Mouse (Mus musculus) ZHBTc4 (cell line): ENCODE measurements at regions not wholly inside any gene's neighbourhood (a gene's known extent, or its start where the extent isn't known, plus 50 kb on each side); places are given as distances from the start of the nearest gene placed in this dataset.

ENCODE experiments used
- DNase-seq: peaks from one replicate; pipeline ENCODE4 v3.0.0-alpha.2; 2011; ENCODE audit warnings: low read depth, low spot score

DNA sequence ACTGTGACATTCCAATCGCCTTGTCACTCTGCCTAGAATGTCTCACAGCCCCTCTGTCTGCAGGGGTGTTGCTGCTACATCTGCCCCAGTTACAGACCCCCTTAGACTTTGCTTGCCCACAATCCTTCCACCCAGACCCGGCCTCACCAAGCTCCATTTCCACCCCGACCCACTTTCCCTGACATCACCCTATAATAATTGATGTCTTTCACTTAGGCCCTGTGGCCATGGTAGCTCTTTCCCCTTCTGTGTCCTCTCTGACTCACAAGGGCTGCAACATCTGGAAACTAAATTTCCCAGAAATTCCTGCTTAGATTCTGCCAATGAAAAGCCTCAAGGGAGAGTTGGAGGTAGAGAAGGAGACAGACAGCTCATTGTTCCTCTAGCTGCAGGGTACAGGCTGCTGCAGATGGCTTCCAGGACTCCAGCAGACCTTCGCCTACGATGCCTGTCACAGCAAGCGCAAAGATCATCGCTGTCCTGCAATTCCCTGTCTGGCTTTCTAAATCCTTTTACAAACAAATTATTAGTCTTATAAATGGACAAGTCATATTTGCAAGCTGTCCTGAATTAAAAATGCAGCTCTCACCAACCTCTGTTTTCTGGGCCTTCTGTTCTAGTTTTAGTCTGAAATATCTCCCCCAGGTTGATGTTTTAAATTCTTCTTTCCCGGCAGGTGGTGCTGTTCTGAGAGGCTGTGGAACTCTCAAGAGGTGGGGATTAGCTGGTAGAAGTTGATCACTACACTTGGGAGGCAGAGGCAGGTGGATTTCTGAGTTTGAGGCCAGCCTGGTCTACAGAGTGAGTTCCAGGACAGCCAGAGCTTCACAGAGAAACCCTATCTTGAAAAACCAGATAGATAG, 104.9 kb upstream of the Oxgr1 start:
- DNase-seq, result no peak

DNA sequence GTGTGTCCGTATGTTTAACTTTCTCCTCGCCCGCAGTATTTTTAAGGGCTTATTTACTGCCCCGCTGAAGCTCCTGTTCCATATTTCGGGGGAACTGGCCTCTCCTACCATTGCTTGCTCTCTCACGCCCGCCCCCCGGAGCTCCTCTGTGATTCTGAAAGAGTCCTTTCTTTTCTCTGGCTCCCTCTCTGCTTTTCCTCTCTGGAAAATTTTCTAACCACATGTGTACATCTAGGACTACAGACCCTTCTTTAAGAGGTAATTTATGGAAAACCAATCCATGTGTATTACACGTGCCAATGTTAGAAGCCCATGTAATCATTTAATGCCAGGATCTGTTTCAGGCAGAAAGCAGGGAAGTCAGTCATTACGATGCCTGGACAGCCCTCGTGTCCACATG, 106.6 kb upstream of the Oxgr1 start:
- no peak for DNase-seq

DNA sequence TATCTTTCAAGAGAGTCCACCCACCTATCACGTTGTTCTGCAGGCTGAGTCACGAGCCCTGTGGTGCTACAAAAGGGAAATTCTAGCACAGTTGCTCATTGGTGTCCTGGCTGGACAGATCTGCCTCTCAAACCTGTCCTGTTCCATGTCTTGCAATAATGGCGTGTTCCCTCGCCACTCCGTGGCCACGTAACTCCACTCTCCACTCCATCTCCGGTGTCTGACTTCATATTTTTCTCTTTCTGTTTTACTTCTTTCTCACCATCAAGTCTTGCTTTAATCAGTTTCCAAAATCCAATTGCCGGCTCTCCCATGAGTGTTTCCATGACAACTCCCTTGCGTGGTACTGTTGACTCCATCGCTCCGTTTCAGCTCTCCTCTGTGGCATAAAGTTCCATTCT, 107.1 kb upstream of the Oxgr1 start:
- DNase-seq, result no peak

DNA sequence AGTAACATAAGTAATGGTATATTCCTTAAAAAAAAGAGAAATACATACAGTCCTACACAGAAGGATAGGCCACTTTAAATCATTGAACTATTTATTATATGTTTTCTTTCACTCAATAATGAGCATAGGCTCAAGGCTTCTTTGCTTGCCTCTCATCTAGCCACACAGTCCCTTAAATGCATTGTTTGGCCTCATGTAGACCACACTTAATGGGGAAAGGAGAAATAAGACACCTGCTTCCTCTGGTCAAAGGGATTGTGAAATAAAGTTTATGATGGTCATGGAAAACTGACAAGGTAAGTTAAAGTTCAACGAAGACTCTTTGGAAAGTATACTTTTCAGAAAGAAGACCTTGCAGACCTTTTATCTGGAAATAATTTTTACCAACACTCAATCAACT, 108.4 kb upstream of the Oxgr1 start:
- DNase-seq, result no peak

DNA sequence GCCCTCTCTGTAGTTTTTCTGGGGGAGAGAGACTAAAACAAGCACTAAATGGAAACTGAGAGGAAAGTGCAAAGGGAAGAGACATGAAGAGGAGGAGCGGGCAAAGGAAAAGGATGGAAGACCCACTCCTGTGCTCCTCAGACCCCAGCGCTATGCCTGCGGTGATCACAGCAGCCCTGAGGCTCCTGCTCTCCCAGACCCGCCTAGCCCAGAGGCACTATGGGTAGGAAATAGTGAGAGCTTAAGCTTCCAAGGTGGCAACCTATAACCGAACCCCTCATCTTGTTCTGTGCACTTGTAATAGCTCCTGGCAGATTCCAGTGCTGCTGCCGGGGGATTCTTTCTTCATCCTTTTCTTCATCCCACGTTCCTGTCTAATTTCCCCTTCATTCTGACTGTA, 112.2 kb upstream of the Oxgr1 start:
- peak; percentile 19 for DNase-seq

DNA sequence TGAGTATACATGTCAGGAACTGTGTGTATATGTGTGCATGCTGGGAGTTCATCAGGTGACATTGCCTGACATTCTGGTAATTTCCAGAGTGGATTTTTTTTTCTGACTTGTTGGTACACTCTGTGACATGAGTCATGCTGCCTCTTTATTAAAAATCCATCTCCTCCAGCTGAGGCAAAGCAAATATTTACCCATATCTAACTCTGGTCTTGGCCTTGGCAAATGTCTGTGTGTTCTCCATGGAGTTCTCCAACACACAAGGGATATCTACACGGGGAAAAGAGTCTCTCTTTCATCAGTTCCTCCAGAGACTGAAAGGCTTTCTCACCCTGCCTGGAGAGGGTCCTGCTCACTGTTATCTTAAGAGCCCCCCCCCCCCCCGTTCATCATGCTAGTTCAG, 111.3 kb upstream of the Mbnl2 start:
- DNase-seq, result no peak

DNA sequence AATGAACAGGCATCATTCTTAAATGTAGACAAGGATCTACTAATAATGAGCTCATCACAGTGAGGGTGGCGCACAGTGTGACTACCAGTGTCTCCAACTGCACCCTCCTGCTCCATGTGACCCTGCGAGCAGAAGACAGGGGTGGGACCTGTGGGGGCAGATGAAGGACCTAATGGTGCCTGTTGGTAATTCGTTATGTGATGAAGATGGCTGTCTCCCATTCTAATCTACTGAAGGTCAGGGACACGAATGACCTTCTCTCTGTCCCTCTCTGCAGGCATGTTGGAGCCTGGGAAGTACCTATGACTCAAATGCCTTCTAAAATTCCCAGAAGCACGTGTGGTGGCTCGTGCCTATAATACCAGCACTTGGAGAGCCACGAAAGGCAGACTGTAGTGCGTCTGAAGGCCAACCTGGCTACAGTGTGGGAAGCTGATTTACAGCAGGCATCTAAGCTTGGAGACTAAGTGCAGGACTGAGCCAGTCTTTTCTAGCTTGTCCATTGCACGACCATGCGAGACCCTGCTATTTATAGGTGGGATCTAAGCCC, 109.9 kb upstream of the Mbnl2 start:
- DNase-seq, result no peak

DNA sequence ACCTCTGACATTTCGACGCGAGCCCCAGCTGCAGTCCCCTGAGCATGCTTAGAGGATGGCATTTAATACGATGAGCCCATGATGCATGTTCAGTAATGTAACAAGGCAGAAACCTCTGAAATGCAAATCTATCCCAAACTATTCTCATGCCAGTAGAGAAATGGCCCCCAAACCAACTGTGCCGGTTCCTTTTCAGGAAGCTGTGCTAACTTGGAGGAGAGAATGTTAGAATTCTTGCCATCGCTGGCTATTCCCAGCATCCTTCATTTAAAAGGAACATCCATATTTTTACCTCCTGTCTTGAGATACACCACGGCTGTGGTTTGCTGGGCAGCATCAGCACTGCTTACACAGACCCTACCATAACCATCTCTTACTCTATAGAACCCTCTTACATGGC, 104.7 kb upstream of the Mbnl2 start:
- DNase-seq, result no peak

DNA sequence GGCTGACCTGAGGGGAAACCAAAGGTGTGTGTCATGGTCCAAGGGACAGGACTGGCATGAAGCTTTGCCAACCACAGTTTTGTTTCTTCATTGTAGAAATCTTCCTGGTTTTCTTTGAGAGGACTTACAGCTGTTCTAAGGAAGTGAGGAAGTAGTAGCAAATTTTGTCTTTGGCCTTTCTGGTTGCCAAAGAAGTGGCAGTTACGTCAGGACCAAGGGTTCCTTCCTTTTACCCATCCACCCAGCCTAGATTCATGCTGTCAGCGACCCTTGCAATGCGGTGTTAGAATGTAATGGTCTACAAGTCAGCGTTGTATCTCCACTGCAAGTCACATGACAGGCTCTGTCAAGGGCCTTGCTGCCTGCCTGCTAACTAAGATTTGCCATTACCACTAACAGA, 103.4 kb upstream of the Mbnl2 start:
- no peak for DNase-seq

DNA sequence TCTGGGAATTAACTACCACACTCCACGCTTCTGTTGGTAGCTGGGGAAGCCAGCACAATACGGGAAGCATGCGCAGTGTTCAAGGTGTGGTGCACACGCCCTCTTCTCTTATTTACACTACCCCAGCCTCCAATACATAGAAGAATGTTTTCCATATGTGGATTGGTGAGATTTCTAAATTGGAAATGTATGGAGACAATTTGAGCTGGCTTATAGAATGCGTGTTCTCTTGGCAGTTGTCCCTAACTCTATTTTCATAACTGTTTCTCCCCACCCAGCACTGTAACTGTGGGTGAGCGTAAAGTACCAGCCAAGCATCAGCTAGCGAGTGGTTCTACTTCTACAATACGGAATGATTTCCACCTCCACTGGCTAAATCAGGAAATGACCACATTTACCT, 102.6 kb upstream of the Mbnl2 start:
- DNase-seq, result no peak

DNA sequence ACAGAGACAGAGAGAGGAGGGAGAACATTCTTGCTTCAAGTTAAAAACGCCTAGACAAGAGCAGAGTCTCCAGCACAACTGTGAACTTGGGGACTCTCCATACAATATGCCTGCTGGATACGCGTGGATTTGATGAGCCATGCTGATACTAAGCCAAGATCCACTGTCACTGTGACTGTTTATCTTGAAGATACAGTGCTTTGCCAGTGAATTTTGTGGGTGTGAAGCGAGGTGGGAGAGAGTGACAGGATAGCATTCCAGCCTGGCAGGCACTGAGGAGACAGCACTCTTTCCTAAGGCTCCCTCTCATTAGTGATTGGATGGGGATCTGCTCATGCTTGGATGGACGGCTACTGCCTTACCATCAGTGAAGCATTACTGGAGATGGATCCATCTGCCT, 100.9 kb upstream of the Mbnl2 start:
- DNase-seq, result no peak

DNA sequence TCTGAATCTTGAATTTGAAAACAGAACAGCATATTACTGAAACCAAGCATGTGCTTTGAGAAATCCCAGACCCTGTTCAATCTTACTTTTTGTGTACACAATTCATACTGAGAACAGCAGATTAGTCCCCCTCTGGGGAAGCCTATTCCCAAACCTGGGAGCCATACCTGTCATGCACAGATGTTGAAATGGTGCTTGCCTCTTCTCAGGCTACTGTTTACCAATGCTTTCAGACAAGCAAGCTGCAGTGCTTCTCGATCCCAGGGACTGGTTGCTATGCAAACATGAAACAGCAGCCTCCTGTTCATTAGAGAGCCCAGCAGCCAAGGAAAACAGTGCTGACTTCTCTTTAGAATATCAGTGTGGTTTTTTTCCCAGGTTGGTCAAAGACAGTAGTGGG, 80.3 kb upstream of the Mbnl2 start:
- no peak for DNase-seq

DNA sequence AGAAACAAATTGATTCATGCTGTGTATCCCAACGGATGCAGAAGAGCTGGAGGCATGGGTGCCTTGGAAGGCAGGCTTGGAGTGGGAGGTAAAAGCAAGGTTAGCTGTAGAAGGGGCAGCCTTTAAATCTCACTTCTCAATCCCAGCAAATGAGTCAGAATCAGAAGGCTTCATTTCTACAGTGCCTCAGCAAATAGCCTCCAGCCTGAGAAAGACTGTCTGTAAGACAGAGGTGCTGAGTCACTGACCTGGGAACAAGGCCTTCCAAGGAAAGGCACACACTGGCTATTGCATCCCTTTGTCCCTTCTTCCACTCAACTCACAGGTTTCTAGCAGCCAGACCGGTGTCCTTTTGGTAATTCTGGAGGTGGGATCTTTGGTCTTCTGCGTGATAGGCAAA, 63.7 kb upstream of the Mbnl2 start:
- no peak for DNase-seq

DNA sequence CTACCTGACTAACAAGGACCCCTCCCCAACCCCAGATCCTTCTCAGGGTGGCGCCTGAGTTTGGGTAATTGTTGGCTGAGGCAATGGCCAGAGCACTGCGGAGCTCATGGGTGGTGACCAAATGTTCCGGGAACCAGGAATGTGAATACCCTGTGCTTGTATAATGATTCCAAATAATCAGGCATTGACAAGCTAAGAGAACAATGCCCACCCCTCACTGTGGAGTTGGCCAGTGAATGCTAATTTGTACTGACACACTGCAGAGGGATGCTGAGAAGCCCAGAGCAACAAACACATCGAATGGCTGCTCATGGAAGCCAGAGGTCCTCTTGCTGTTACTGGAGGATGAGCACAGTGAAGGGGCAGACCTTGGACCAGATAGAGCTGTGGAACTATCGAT, 62.8 kb upstream of the Mbnl2 start:
- DNase-seq, result peak; percentile 13

DNA sequence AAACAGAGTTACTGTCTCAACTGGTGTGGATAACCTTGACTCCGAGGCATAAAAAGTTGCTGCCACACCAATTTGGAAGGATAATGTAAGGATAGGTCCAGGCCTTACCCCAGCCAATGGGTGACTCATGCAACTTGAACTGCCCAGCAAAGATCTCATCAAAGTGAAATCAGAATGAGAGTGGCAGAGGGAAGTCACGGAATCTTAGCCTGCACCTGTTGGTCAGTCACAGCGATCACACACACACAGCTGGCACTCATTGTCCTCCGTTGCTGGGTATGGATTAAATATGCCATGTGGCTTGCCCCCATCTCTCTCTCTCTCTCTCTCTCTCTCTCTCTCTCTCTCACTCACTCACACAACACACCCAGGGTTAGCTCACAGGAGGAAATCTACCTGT, 56.2 kb upstream of the Mbnl2 start:
- DNase-seq, result no peak

DNA sequence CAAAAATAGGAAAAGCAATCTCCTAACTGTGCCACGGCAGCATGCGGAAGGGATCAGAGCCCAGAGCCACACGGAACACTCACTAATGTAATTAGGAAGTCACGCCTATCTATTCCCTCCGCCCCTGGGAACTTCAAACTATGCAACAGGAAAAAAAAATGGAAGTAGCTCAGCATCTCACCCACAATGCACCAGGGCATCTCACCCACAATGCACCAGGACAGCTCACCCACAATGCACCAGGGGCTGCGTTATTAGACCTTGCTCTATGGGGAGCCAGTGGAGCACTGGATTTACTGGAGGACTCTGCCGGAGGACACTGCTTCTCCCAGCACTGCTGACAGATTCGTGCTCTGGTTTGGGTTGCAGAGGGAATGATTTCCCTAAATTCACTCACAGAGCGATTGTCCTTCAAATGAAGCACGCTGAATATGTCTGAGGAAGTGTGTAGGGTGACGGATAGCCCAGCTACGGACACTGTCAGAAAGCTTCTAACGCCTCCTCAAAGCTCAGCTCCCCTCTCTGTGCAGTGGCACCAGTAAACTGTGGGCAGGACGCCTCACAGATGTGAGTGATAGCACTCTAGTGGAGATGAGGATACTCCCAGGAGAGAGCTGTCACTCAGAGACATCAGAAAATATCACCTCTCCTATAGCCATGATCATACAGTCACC, 51.8 kb upstream of the Mbnl2 start:
- DNase-seq, result no peak

DNA sequence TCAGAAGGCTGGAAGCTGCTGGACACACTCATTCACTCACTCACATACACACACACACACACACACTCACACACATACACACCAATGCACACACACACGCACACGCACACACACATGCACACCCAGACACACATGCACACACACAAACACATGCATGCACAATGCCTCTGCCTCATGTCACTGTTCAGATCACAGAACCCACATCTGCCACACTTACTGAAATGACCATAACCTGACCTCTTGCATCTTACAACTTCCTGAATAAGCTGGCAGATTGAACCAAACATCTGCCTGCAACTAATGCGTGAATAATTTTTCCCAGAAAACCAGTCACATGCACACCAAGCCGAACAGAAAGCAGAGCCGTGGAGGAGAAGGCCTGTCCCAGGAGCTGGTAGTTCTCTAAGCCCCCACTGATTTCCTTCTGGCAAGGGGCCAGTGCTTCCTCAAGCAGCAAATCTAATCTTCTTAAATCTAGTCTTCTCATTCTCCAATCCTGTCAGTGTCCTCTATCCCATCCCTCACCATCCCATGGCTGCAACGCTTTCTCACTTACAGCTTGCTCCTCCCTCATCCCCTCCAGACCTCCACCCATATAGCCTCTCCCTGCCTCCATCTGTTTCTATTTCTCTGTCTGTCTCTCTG, 51.1 kb upstream of the Mbnl2 start:
- no peak for DNase-seq

DNA sequence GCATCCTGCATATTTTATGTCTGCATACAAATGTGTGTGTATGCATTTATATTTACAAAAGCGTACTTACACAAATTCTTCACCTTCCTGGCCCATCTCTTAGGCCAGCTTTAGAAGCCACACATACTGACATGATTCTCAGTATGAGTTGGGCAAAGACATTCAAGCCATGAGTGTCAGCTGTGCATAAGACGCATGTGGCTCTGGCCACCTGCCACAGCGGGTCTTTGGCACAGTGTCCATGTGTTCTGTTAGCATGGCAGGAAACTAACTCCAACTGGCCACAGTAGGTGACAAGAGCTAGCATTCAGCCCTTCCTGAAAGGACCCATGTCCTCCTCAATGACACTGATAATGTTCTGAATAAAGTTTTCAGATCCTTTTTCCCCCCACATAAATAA, 49.8 kb upstream of the Mbnl2 start:
- no peak for DNase-seq
